8 mouse cellular contexts compared by ENCODE assay signal in genomic region chr1:160045056-160045715, GRCm38 (mm10). TPM values are rescaled to one million over a fixed set of nuclear protein-coding genes. Genes with fewer than 3 reads are reported as not detected.
DNase-seq lines count a peak whose midpoint lies in the region.

No protein-coding gene starts in this region.

- DNase-seq in adrenal gland, adult (ENCODE audit: inconsistent age in 2 of 2, low spot score in 1 of 2) = peak; percentile 17 to 73
- no peak for DNase-seq in adrenal gland, adult 18-20 months (ENCODE audit: low spot score in 2 of 2)
- peak; percentile 82 for DNase-seq in Muller cell, postnatal 12 days (ENCODE audit: inconsistent ontology term)
- DNase-seq in heart, adult 18-20 months = peak; percentile 71 to 72
- DNase-seq in kidney, postnatal 10 days = peak; percentile 56
- DNase-seq in naive thymus-derived CD4-positive, alpha-beta T cell, adult 2 months (ENCODE audit: low read depth) = peak; percentile 73
- DNase-seq in thymus, postnatal 4 days = no peak
- no peak for DNase-seq in right cerebral cortex, postnatal 14 days

RNA-seq across cellular contexts. Expression of gene 4930523C07Rik, which starts 1.0 kb away (rescaled TPM):
- 10 to 100 TPM; 17.6 to 24.4 TPM for total RNA-seq in adrenal gland, adult 18-20 months (2021)
- total RNA-seq in heart, adult 18-20 months (2021) = 10 to 100 TPM; 21.4 to 23.6 TPM

Comparison
In these comparisons a context has a peak if more than half of its experiments do, and no peak if none do; other contexts are left out.
1. DNase-seq: peak in adrenal gland, adult (2 of 2), Muller cell, postnatal 12 days (single experiment), heart, adult 18-20 months (2 of 2), kidney, postnatal 10 days (single experiment) and naive thymus-derived CD4-positive, alpha-beta T cell, adult 2 months (single experiment); none in adrenal gland, adult 18-20 months (0 of 2), thymus, postnatal 4 days (single experiment) and right cerebral cortex, postnatal 14 days (single experiment).